Mouse (Mus musculus): ENCODE results near the gene Timm9. TPM values are rescaled to one million over a fixed set of nuclear protein-coding genes. Genes with fewer than 3 reads are reported as not detected.
"Not testable (repeated sequence)": the region's sequence is repeated elsewhere in the genome, so short reads cannot be mapped to it uniquely, and the experiment has no call there.

Gene Timm9
- polyA plus RNA-seq, 1 experiment from 2014 or later, result 71.0 TPM

DNA sequence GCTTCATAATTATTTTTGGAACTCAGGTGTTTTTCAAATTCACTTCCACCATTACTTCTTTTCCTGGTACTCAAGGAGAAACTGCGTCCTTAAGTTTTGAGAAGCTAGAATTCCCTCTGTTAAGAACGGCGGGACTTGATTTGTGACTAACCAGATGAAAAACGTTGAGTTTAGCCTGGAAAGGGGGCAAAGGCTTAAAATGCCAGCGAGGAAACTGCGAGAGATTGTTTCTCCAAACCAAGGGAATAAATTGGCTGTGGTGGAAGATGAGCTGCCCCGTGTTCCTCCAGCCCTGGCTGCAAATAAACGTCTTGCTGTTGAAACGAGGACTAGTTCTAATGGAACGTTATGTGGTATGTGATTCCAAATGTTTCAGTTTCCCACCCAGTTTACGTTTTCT lies 1.2 kb upstream of the Timm9 start:
- 7% methylated on average over 11 of the region's 11 CpGs for WGBS
- peak overlapping the region; percentile 94 for H3K27ac ChIP-seq
- peak overlapping the region; percentile 95 for H3K4me3 ChIP-seq
- H3K4me1 ChIP-seq, result peaks cover 22% of the 10 kb centered on the region
- no peak for DNase-seq (ENCODE audit: low spot score)
- H3K9me3 ChIP-seq (replicated peaks), result no peaks in the 10 kb centered on the region
- no peaks in the 10 kb centered on the region for H3K27me3 ChIP-seq (ENCODE audit: low read depth, poor library complexity, severe bottlenecking)
- H3K36me3 ChIP-seq, result peaks cover 46% of the 10 kb centered on the region

DNA sequence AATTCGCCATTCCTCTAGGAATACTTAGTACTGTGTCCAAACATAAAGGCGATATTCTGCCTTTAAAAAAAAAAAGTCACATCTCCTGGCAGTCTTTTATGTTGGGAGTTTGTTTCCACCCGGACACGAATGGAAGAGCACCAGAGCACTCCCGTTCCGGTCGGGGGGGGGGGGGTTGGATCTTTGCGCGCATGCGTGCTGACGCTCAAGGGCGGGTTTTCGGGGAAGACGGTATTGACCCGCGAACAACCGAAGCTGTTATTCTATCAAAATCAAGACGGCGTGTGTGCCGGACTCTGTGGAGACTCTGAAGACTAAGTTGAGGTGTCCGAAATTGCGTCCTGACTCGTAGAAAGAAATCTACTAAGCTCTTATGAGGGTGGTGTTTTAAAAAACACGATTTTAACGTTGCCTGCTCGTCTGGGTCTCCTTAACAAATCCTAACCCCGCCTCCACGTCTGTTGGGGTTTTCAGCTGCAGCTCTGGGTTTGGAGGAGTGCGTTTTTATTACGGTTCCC lies 549 bp upstream of the Timm9 start:
- Histone ChIP-seq H3K27ac (peak overlapping the region; percentile 94), H3K4me3 (peak overlapping the region; percentile 95), H3K36me3 (peaks cover 46% of the 10 kb centered on the region), H3K9me3 (replicated peaks) (no peaks in the 10 kb centered on the region), H3K4me1 (peaks cover 22% of the 10 kb centered on the region), H3K27me3 (ENCODE audit: low read depth, poor library complexity, severe bottlenecking) (no peaks in the 10 kb centered on the region)
- WGBS, result under 1% methylated on average over 30 of the region's 30 CpGs
- peak; percentile 95 for DNase-seq (ENCODE audit: low spot score)

- Histone ChIP-seq H3K9me3 (replicated peaks) (no peaks in the 10 kb centered on the region), H3K4me1 (peaks cover 22% of the 10 kb centered on the region), H3K4me3 (peak overlapping the region; percentile 95), H3K27ac (no peak overlapping the region), H3K27me3 (ENCODE audit: low read depth, poor library complexity, severe bottlenecking) (no peaks in the 10 kb centered on the region), H3K36me3 (peaks cover 45% of the 10 kb centered on the region)
- no peak for DNase-seq (ENCODE audit: low spot score)
- 39% methylated on average over 5 of the region's 5 CpGs for WGBS
Observed at GRCm38 (mm10) chr12:71135581-71135980, 903 bp downstream of the Timm9 start.

GRCm38 (mm10) chr12:71123286-71123685 lies 13.2 kb downstream of the Timm9 start:
- H3K27ac ChIP-seq, result no peak overlapping the region
- DNase-seq (ENCODE audit: low spot score), result no peak
- 94% methylated on average over 9 of the region's 9 CpGs for WGBS
- no peaks in the 10 kb centered on the region for H3K9me3 ChIP-seq (replicated peaks)
- H3K4me1 ChIP-seq, result no peaks in the 10 kb centered on the region
- H3K27me3 ChIP-seq (ENCODE audit: low read depth, poor library complexity, severe bottlenecking), result no peaks in the 10 kb centered on the region
- H3K36me3 ChIP-seq, result peaks cover 51% of the 10 kb centered on the region
- no peak overlapping the region for H3K4me3 ChIP-seq

DNA sequence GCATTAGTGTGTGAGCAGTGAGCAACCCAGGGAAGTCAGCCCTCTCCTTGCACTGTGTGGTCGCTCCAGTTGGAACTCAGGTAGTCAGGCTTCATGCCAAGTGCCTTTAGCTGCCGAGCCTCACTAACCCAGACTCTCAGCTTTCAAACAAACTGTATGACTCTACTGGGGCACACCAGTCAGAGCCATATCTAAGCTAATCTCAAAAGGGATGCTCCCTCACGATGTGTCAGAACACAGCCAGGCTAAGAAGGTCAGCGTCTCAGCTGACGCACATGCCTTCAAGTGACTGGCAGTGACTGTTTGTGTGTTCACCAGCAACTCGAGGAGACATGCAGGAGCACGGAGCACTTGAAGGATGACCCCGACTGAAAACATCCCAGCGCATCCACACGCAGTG lies 13.8 kb downstream of the Timm9 start:
- WGBS, result 93% methylated on average over 10 of the region's 10 CpGs
- no peaks in the 10 kb centered on the region for H3K4me1 ChIP-seq
- H3K36me3 ChIP-seq, result peaks cover 50% of the 10 kb centered on the region
- no peak for DNase-seq (ENCODE audit: low spot score)
- H3K9me3 ChIP-seq (replicated peaks), result no peaks in the 10 kb centered on the region
- H3K4me3 ChIP-seq, result no peak overlapping the region
- H3K27me3 ChIP-seq (ENCODE audit: low read depth, poor library complexity, severe bottlenecking), result no peaks in the 10 kb centered on the region
- no peak overlapping the region for H3K27ac ChIP-seq

DNA sequence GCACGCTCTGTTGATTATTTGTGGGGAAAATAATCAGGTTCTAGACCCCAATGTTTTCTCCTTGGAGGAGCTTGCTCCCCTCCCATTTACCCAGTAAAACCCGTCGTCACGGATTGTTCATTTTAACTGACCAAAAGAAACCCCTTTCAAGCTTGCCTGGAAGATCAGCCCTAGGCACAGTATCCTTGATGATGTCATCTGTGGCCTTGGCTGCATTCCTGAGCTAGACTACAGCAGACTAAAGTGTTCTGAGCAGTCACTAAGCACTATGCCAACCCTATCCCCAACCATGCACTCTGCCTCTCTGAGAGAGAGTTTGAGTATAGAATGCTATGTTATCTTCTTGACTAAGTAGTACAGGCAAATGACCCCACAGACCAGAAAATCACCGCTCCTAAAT lies 20.1 kb downstream of the Timm9 start:
- no peaks in the 10 kb centered on the region for H3K9me3 ChIP-seq (replicated peaks)
- no peaks in the 10 kb centered on the region for H3K36me3 ChIP-seq
- DNase-seq (ENCODE audit: low spot score), result no peak
- no peak overlapping the region for H3K4me3 ChIP-seq
- peaks cover 4% of the 10 kb centered on the region for H3K27me3 ChIP-seq (ENCODE audit: low read depth, poor library complexity, severe bottlenecking)
- no peak overlapping the region for H3K27ac ChIP-seq
- WGBS, result 86% methylated on average over 5 of the region's 5 CpGs
- H3K4me1 ChIP-seq, result peaks cover 10% of the 10 kb centered on the region

DNA sequence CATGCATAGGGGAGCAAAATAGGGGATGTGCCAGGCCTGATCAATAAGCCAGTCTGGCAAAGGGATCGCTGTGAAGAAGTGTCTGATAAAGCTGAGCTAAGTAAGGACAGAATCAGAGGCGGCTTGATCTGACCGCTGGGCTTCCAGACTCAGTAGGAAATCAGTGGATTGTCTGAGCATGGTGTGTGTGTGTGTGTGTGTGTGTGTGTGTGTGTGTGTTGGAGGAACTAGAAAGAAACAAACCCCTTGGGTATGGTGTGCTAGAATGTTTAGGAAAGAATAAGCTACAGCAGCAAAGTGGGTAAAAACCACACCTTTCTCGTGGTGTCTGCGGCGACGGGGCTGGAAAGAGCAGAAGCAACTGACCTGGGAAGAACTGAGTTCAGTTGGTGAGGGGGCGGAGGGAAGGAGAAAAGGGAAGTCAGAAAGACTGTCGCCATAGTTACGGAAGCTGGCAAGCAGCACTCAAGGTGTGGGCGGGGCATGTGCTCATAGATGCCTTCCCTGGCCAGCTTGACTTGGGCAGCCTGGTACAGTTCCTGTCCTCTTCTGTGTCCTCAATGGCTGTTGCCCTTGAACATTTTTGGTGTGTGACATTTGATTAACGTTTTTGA lies 22.7 kb downstream of the Timm9 start:
- WGBS, result 39% methylated on average over 12 of the region's 12 CpGs
- H3K27ac ChIP-seq, result no peak overlapping the region
- no peaks in the 10 kb centered on the region for H3K36me3 ChIP-seq
- H3K27me3 ChIP-seq (ENCODE audit: low read depth, poor library complexity, severe bottlenecking), result peaks cover 9% of the 10 kb centered on the region
- no peak overlapping the region for H3K4me3 ChIP-seq
- H3K4me1 ChIP-seq, result peaks cover 14% of the 10 kb centered on the region
- H3K9me3 ChIP-seq (replicated peaks), result no peaks in the 10 kb centered on the region
- DNase-seq (ENCODE audit: low spot score), result peak; percentile 46

GRCm38 (mm10) chr12:71113074-71113473 lies 23.4 kb downstream of the Timm9 start:
- Histone ChIP-seq H3K9me3 (replicated peaks) (no peaks in the 10 kb centered on the region), H3K4me1 (peaks cover 14% of the 10 kb centered on the region), H3K27ac (no peak overlapping the region), H3K4me3 (no peak overlapping the region), H3K27me3 (ENCODE audit: low read depth, poor library complexity, severe bottlenecking) (peaks cover 9% of the 10 kb centered on the region), H3K36me3 (no peaks in the 10 kb centered on the region)
- no peak for DNase-seq (ENCODE audit: low spot score)
- WGBS, result 89% methylated on average over 10 of the region's 10 CpGs

DNA sequence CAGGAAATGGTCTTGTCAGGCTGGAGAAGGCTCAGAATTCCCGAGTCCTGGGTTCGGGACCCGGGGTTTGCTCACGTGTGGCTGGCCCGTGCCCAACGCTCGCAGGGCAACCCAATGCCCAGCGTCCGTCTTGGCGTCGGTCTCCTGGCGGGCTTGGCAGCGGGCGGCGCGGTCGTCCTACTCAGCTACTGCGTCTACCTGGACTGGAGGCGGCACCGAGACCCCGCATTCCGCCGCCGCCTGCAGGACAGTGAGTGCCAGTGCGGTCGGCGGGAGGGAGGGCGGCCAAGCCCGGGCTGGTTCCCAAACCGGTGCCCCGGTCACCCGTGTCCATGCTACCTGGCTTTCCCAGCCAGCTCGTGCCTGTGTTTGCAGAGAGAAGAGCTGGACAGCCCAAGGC lies 25.2 kb downstream of the Timm9 start, which contains the start of gene Tomm20l:
Gene Tomm20l, plus strand, starts transcription at position 98 of the 400 bp plus-strand sequence.
- H3K4me3 ChIP-seq, result peak within 1 kb of the TSS; percentile 47
- peak; percentile 74 for DNase-seq (ENCODE audit: low spot score)
- no peaks in the 10 kb centered on the region for H3K9me3 ChIP-seq (replicated peaks)
- peaks cover 9% of the 10 kb centered on the region for H3K27me3 ChIP-seq (ENCODE audit: low read depth, poor library complexity, severe bottlenecking)
- no peaks in the 10 kb centered on the region for H3K36me3 ChIP-seq
- peaks cover 14% of the 10 kb centered on the region for H3K4me1 ChIP-seq
- peak within 1 kb of the TSS; percentile 58 for H3K27ac ChIP-seq
- 9% methylated on average over 33 of the region's 33 CpGs for WGBS

- DNase-seq (ENCODE audit: low spot score), result no peak
- 87% methylated on average over 6 of the region's 6 CpGs for WGBS
- no peak overlapping the region for H3K4me3 ChIP-seq
- H3K4me1 ChIP-seq, result peaks cover 6% of the 10 kb centered on the region
- H3K27me3 ChIP-seq (ENCODE audit: low read depth, poor library complexity, severe bottlenecking), result peaks cover 9% of the 10 kb centered on the region
- no peak overlapping the region for H3K27ac ChIP-seq
- H3K36me3 ChIP-seq, result no peaks in the 10 kb centered on the region
- H3K9me3 ChIP-seq (replicated peaks), result no peaks in the 10 kb centered on the region
Observed at GRCm38 (mm10) chr12:71107216-71107771, 29.2 kb downstream of the Timm9 start.

DNA sequence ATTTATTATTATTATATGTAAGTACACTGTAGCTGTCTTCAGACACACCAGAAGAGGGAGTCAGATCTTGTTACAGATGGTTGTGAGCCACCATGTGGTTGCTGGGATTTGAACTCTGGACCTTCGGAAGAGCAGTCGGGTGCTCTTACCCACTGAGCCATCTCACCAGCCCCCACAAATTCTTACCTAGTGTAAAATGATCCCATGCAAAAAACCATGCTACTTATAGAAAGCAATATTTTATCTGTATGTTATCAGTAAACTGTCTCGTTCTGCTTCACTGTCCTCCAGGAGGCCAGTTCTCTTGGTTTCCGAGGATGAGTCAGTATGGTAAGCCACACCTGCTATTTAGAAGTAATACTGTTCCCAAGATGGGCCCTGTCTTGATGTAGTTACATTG lies 32.2 kb downstream of the Timm9 start:
- not testable (repeated sequence) for DNase-seq (ENCODE audit: low spot score); H3K27ac ChIP-seq; H3K4me1 ChIP-seq; H3K9me3 ChIP-seq (replicated peaks); H3K27me3 ChIP-seq (ENCODE audit: low read depth, poor library complexity, severe bottlenecking); H3K4me3 ChIP-seq; H3K36me3 ChIP-seq
- WGBS, result 95% methylated on average over 4 of the region's 4 CpGs

GRCm38 (mm10) chr12:71086331-71086730 lies 50.2 kb downstream of the Timm9 start:
- Histone ChIP-seq H3K27ac (no peak overlapping the region), H3K9me3 (replicated peaks) (no peaks in the 10 kb centered on the region), H3K36me3 (peaks cover 32% of the 10 kb centered on the region), H3K27me3 (ENCODE audit: low read depth, poor library complexity, severe bottlenecking) (no peaks in the 10 kb centered on the region), H3K4me3 (no peak overlapping the region), H3K4me1 (no peaks in the 10 kb centered on the region)
- WGBS, result 88% methylated on average over 8 of the region's 8 CpGs
- no peak for DNase-seq (ENCODE audit: low spot score)

Measured in limb, embryonic 10.5 days (tissue).